Mouse (Mus musculus) bone marrow macrophage, adult 2 months (primary cell): ENCODE measurements at regions not wholly inside any gene's neighbourhood (a gene's known extent, or its start where the extent isn't known, plus 50 kb on each side); places are given as distances from the start of the nearest gene placed in this dataset.

ENCODE experiments used
- CTCF ChIP-seq: IDR thresholded peaks from 2 replicates; pipeline ENCODE4 v1.5.1; 2012; ENCODE audit warnings: low read depth, mild to moderate bottlenecking, low read length, moderate library complexity
- POLR2A ChIP-seq: IDR thresholded peaks from 2 replicates; pipeline ENCODE4 v1.6.1; 2012; ENCODE audit warnings: mild to moderate bottlenecking, low read depth, low read length, borderline replicate concordance

DNA sequence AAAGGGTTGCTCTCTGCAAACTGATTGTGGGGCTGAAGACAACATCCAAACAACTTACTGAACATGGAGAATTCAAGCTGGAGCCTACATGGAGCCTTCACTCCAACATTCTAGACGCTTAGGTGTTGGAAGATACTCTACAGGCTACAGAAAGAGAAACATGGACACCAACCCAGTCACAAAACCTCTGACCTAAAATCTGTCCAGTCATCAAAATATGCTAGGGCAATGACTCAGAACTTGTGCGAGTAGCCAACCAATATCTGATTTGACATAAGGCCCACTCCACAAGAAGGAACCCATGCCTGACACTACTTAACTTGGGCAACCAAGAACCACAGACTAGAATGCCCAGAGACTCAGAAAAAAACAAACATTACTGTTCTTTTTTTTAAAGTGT, 90.2 kb upstream of the Prep start:
- TF ChIP-seq CTCF (no peak), POLR2A (no peak)
